Mouse (Mus musculus) retina, adult 2 months (tissue): ENCODE data around the gene Acbd3.
A peak's percentile ranks its signal among the peaks of the same experiment; 100 is the strongest.

Source experiments
- DNase-seq: peaks from one replicate; pipeline ENCODE4 v3.0.0-alpha.2; 2012; ENCODE audit warnings: low read depth, low spot score

Gene Acbd3

DNA sequence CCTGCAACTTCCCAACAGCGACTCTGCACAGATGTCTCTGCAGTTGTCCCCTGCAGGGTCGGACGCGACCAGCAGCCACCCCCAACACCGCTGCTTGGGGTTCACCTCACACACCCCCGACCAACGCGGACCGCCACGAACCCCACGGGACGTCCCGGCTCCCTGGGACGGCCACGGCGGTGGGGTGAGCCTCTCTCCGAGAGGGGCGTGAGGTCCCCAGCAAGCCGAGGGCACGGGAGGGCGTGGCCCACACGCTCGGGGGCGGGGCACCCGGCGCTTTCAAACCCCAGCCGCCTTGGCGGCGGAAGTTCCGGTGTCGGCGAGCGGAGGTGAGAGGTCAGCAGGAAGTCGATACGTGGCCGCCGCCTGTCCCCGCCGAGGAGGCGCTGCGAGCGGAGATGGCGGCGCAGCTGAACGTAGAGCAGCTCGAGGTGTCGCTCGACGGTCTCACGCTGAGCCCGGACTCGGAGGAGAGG is at the start of gene Acbd3:
TSS of gene Acbd3 (plus strand) at position 340 of the 476 bp plus-strand sequence.
- DNase-seq = peak; percentile 77

DNA sequence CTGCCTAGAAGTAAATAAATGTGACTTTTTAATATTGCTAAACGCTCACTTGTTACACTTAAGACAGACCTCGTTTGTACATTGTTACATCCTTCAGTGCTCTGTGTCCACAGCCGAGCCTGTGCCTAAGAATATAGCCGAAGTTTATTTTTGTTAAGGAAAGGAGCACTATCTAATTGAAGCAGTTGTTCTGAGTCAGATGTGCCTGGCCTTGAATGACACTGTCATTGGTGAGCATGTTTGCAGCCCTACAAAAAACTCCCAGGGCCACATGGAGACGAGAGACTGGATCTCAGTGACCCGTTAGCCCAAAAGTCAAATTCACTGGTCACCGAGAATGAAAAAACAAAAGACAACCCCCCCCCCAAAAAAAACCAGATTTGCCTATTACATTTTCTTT is 34.6 kb upstream of the Acbd3 start:
- no peak for DNase-seq

GRCm38 (mm10) chr1:180696626-180697352 is 29.1 kb upstream of the Acbd3 start, which contains the start of gene Mixl1:
Mixl1 (minus strand) TSS chr1:180697034.
- no peak for DNase-seq

- no peak for DNase-seq
These were observed 27.8 kb upstream of the Acbd3 start for GRCm38 (mm10) chr1:180698063-180698462.

DNA sequence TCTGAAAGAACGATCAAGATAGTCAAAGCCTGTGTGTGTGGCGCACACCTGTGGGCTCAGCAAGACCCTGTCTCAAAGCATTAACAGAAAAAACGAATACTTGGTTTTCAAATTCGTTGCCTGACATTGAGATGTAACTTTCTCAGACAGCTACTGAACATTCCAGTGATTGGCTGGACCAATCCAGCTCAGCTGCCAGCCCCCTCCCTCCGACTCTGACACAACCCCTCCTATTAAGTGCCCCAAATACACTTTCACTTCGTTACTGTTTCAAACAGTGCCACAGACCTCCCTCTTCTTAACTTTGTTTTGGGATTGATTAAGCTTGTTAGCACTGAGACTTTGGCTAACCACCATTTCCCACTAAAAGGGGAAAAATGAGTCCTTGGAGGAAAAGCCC is 22.4 kb upstream of the Acbd3 start:
- no peak for DNase-seq

DNA sequence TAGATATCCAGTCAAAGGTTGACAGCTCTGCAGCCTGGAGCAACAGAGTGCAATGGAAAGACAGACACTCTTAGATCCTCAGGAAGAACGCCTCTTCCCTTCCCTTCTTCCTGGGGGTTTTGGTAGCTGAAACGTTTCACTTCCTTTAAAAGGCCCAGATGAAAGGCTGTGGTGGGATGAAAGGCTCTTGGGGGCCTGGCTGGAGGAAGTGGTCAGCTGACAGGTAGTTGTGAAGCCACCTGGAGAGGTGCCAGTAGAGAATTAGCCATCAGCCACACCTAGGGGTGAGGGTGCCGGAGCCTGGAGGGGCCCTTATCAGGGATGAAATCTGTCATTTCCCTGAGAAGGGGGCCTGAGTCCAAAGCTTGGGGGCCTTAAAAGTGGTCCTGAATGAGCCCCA is 18.5 kb upstream of the Acbd3 start:
- DNase-seq = no peak

DNA sequence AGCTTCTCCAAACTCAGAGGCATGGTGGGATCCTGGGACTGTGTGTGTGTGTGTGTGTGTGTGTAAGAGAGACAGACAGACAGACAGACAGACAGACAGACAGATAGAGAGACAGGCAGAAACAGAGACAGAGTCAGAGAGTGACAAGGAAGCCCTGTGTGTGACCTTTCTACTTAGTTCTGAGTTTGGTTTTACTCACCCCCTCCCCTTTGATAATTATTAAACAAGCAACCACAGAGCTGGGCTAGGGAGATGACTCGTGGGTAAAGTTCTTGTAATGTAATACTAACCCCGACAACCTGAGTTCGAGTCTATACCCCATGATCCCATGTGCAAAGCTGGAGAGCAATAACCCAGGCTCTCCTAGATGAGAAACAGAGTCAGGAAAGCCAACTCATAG is 18.0 kb upstream of the Acbd3 start:
- no peak for DNase-seq

GRCm38 (mm10) chr1:180708935-180709776 is 16.7 kb upstream of the Acbd3 start:
- DNase-seq = no peak

GRCm38 (mm10) chr1:180718756-180719155 is 7.1 kb upstream of the Acbd3 start:
- no peak for DNase-seq

DNA sequence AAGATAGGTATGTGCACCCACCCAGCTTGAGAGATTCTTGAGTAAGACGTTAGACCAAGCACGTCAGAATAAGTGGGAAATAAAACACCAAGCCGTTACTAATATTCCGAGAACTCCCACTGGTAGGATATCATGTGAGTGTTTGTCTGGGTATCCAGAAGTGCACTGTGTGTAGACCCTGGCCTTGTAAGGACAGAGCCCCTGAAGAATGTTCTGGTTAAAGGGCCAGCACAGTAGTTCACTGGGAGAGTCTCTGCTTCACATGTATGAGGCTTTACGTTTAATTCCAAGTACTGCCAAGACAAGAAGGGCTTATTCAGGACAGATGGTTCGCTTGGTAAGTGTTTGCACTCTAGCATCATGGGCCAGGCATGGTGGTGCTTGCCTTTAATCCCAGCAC is 6.4 kb upstream of the Acbd3 start:
- DNase-seq = no peak

DNA sequence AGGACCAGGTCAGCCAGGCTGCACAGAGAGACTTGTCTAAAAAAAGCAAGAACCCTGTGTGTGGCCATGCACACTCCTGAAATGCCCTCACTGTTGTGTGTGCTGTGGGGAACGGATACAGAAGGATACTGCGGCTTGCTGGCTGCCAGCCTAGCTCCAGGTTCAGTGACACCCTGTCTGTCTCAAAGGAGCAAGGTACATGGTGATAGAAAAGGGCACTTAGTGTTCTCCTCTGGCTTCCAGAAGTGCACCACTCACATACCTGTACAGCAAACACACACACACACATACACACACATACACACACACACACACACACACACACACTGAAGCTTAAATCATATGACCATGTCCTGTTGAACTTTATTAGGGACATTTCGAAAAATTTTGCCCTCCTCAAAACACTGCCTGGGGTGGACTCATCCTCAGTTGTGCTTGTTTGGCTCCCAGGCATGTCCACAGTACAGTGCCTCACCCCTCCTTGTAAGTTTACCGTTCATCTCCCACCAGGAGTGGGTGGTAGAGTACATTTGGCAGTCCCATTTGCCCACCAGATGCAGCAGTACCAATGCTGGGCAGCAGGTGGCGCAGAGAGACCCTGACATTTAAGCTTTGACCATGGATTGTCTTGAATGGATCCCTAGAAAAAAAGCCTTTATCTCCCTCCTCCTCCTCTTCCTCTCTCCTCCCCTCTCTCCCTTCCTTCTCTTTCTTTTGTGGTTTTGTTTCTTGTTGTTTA is 5.7 kb upstream of the Acbd3 start:
- peak; percentile 45 for DNase-seq

DNA sequence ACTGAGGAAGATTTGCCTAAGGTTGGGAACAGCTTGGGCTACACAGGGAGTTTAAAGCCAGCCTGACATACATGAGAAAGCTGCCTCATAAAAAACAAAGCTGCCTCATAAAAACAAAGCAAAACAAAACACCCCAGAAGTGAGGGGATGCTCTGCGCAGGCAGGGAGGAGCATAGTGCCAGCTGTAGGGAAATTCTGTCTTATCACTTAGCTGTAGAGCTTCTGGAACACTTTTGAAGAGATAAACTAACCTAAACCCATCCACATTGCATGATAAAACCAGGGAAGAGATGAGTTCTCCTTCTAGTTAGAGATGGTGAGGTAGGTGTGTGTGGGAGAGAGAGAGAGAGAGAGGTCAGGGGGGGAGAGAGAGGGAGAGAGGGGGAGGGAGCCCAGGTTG is 3.2 kb upstream of the Acbd3 start:
- DNase-seq = no peak

GRCm38 (mm10) chr1:180723701-180724238 is 2.1 kb upstream of the Acbd3 start:
- DNase-seq = no peak

- DNase-seq = peak; percentile 3
These were observed 340 bp downstream of the Acbd3 start for GRCm38 (mm10) chr1:180726183-180726582.

DNA sequence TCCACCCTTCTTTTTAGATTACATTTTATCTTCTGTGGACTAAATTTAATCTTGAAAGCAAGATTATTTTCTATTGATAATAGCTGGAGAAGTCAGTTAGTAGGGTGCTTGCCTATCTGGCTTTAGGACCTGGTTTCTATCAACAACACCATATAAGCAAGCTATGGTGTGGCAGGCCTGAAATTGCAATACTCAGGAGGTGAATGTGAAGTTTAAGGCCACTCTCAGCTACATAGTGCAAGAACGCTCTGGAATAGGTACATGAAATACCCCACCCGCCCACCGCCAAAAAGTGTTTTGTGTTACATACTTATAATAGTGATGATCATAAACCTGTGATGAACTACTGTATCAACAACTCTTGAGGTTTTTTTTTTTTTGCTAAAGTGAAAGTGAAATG is 3.4 kb downstream of the Acbd3 start:
- DNase-seq = no peak

- DNase-seq = no peak
These were observed 22.0 kb downstream of the Acbd3 start for GRCm38 (mm10) chr1:180747827-180748226.

DNA sequence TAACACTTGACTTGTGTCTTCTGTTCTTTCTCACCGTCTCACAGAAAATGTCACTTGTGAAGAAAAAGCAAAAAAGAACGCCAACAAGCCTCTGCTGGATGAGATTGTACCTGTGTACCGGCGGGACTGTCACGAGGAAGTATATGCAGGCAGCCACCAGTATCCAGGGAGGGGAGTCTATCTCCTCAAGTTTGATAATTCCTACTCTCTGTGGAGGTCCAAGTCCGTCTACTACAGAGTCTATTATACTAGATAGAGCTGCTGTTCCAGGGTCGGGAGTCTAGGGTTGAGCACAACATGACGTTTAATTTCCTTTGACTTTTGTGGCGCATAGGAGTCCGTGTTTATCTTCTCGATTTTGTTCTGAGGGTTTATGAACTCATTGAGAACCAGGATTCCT is 26.3 kb downstream of the Acbd3 start:
- DNase-seq = no peak

- DNase-seq = no peak
These were observed 28.5 kb downstream of the Acbd3 start for GRCm38 (mm10) chr1:180754376-180754775.

GRCm38 (mm10) chr1:180756711-180757110 is 30.9 kb downstream of the Acbd3 start:
- no peak for DNase-seq

- DNase-seq = no peak
These were observed 31.6 kb downstream of the Acbd3 start for GRCm38 (mm10) chr1:180757252-180757955.

DNA sequence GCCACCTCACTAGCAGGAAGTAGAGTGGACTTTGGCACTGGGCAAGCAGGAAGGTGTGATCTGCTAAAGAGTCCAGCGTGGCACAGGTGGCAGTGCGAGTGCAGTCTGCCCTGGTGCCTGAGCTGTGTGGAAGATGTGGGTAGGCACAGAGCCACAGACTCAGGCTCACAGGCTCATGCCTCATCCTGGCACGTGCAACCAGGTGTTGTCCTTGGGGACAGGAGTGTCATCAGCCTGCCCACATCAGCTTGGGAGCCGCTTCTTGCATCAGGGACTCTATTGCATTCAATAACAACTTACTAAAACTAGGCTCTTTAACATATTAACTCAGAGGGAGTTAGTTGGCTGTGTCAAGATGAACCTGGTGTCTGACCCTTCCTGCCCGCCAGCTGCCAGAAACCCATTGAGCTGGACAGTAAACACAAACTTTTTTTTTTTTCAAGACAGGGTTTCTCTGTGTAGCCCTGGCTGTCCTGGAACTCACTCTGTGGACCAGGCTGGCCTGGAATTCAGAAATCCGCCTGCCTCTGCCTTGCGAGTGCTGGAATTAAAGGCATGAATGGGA is 32.2 kb downstream of the Acbd3 start:
- no peak for DNase-seq
